Mouse (Mus musculus) C2C12 (cell line): Measurements from ENCODE around the gene Tulp4.

Source experiments
- CEBPB ChIP-seq: IDR thresholded peaks from one replicate; pipeline ENCODE4 v1.6.1; 2011; ENCODE audit warnings: low read depth, mild to moderate bottlenecking, control low read depth, moderate library complexity
- CTCF ChIP-seq: IDR thresholded peaks from one replicate; pipeline ENCODE4 v1.5.1; 2011; ENCODE audit not compliant: control insufficient read depth, insufficient read depth, insufficient read length

DNA sequence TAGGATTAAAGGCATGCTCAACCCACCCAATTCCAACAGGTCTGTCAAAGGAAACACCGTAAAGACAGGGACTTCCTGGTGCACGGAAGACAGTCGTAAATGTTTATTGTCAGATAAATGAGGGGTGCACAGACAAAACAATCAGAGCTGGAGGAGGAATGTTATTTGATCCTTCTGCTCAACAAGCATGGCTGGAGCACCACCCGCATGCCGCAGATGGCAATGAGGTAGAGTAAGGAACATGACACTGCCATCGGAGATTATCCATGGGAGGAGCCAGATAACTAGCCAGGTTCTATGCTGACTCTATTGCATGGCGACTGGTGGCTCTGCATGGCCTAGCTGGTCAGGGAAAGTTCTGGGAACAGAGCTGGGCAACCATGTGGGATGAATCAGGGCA lies 32.8 kb upstream of the Tulp4 start:
- TF ChIP-seq CTCF (no peak), CEBPB (no peak)
